Mouse (Mus musculus) CH12.LX (cell line): ENCODE measurements around the gene Nr5a2. TPM values are rescaled to one million over a fixed set of nuclear protein-coding genes. Genes with fewer than 3 reads are reported as not detected.

ENCODE experiments used
- DNase-seq: peaks from one replicate; pipeline ENCODE4 v3.0.0-alpha.2; 2013; ENCODE audit errors: extremely low read depth
- H3K27ac ChIP-seq: 2 replicates; pipeline ENCODE4 v1.5.1; 2012; ENCODE audit warnings: low read depth, mild to moderate bottlenecking, control low read depth, moderate library complexity; ENCODE audit not compliant: insufficient read depth
- H3K27me3 ChIP-seq: replicated peaks from 2 replicates; pipeline ENCODE3; 2012; ENCODE audit warnings: inconsistent platforms
- H3K36me3 ChIP-seq, 2 experiments: replicated peaks in 1 of 2; 2 replicates each; pipeline versions ENCODE3 to v1.6.1; 2012; ENCODE audit warnings: inconsistent platforms in 1 of 2, low read length in 1 of 2, mild to moderate bottlenecking in 1 of 2, mixed read lengths in 1 of 2, moderate library complexity in 1 of 2; ENCODE audit not compliant: control insufficient read depth in 1 of 2, insufficient read depth in 1 of 2
- H3K4me1 ChIP-seq, 2 experiments: 2 replicates each; pipeline ENCODE4 v1.6.1; 2012; ENCODE audit warnings: inconsistent platforms in 1 of 2, moderate library complexity in 1 of 2; ENCODE audit not compliant: insufficient read depth in 2 of 2, control insufficient read depth in 1 of 2
- H3K4me2 ChIP-seq: 2 replicates; pipeline ENCODE4 v1.6.1; 2012; ENCODE audit warnings: low read depth, mild to moderate bottlenecking, control low read depth; ENCODE audit not compliant: poor library complexity, insufficient read depth, severe bottlenecking
- H3K4me3 ChIP-seq, 3 experiments: fragments of 150-350 bp in 1 of 3; sonication (generic) in 1 of 3; replicated peaks in 1 of 3; 2 replicates each; pipeline versions ENCODE3 to v1.5.1; 2011 to 2012; ENCODE audit warnings: low read depth in 2 of 3, low read length in 2 of 3, mild to moderate bottlenecking in 2 of 3, moderate library complexity in 2 of 3, control low read depth in 1 of 3, improper control_type of control experiment in 1 of 3, inconsistent platforms in 1 of 3, mixed read lengths in 1 of 3; ENCODE audit not compliant: poor library complexity in 1 of 3
- H3K79me2 ChIP-seq: replicated peaks from 2 replicates; pipeline ENCODE4 v1.6.1; 2012; ENCODE audit warnings: mild to moderate bottlenecking, moderate library complexity; ENCODE audit not compliant: control insufficient read depth, poor library complexity, insufficient read depth, severe bottlenecking; ENCODE audit errors: extremely low read depth
- H3K9ac ChIP-seq: 2 replicates; pipeline ENCODE4 v1.6.1; 2012; ENCODE audit warnings: low read depth, mild to moderate bottlenecking, control low read depth, moderate library complexity; ENCODE audit not compliant: insufficient read depth
- H3K9me3 ChIP-seq: replicated peaks from 2 replicates; pipeline ENCODE3; 2012; ENCODE audit warnings: low read length, inconsistent platforms, mixed read lengths
- BHLHE40 ChIP-seq: IDR thresholded peaks from 2 replicates; pipeline ENCODE4 v1.6.1; 2011; ENCODE audit warnings: mild to moderate bottlenecking, low read depth, low read length, improper control_type of control experiment
- CHD1 ChIP-seq: IDR thresholded peaks from 2 replicates; pipeline ENCODE4 v1.6.1; 2012; ENCODE audit warnings: low read depth, low read length, improper control_type of control experiment, inconsistent platforms
- E2F4 ChIP-seq: IDR thresholded peaks from 2 replicates; pipeline ENCODE4 v1.6.1; 2011; ENCODE audit warnings: low read depth, low read length, improper control_type of control experiment; ENCODE audit not compliant: insufficient replicate concordance
- EP300 ChIP-seq: IDR thresholded peaks from 2 replicates; pipeline ENCODE4 v1.6.1; 2011; ENCODE audit warnings: low read length, improper control_type of control experiment
- ETS1 ChIP-seq: conservative IDR thresholded peaks from 2 replicates; pipeline ENCODE4 v1.6.1; 2012; ENCODE audit warnings: low read depth, mild to moderate bottlenecking, inconsistent platforms, low read length, improper control_type of control experiment, moderate library complexity
- IRF4 ChIP-seq: IDR thresholded peaks from 2 replicates; pipeline ENCODE4 v1.6.1; 2014; ENCODE audit warnings: low read depth, mild to moderate bottlenecking, inconsistent platforms, low read length, improper control_type of control experiment
- KAT2A ChIP-seq: IDR thresholded peaks from 2 replicates; pipeline ENCODE4 v1.6.1; 2012; ENCODE audit warnings: low read length, improper control_type of control experiment, inconsistent platforms; ENCODE audit not compliant: insufficient replicate concordance
- MAFK ChIP-seq: IDR thresholded peaks from 2 replicates; pipeline ENCODE4 v1.6.1; 2011; ENCODE audit warnings: low read length, improper control_type of control experiment; ENCODE audit not compliant: insufficient replicate concordance
- MAZ ChIP-seq: IDR thresholded peaks from 2 replicates; pipeline ENCODE4 v1.6.1; 2012; ENCODE audit warnings: low read depth, mild to moderate bottlenecking, inconsistent platforms, low read length, improper control_type of control experiment, moderate library complexity
- MEF2A ChIP-seq: IDR thresholded peaks from 2 replicates; pipeline ENCODE4 v1.6.1; 2014; ENCODE audit warnings: low read depth, mild to moderate bottlenecking, inconsistent platforms, low read length, improper control_type of control experiment, borderline replicate concordance
- MXI1 ChIP-seq: IDR thresholded peaks from 2 replicates; pipeline ENCODE4 v1.6.1; 2011; ENCODE audit warnings: mild to moderate bottlenecking, low read depth, low read length, improper control_type of control experiment
- NELFE ChIP-seq: IDR thresholded peaks from 2 replicates; pipeline ENCODE4 v1.6.1; 2011; ENCODE audit warnings: low read depth, low read length, improper control_type of control experiment
- PAX5 ChIP-seq: IDR thresholded peaks from 2 replicates; pipeline ENCODE4 v1.6.1; 2012; ENCODE audit warnings: low read length, inconsistent platforms, mixed read lengths
- POLR2A ChIP-seq: IDR thresholded peaks from 2 replicates; pipeline ENCODE4 v1.6.1; 2011; ENCODE audit warnings: low read depth, mild to moderate bottlenecking, improper control_type of control experiment, low read length
- RAD21 ChIP-seq: IDR thresholded peaks from 2 replicates; pipeline ENCODE4 v1.6.1; 2011; ENCODE audit warnings: low read depth, mild to moderate bottlenecking, low read length, improper control_type of control experiment, moderate library complexity
- RCOR1 ChIP-seq: conservative IDR thresholded peaks from 2 replicates; pipeline ENCODE4 v1.6.1; 2012; ENCODE audit warnings: low read depth, mild to moderate bottlenecking, inconsistent platforms, low read length, improper control_type of control experiment
- TCF12 ChIP-seq: IDR thresholded peaks from 2 replicates; pipeline ENCODE4 v1.6.1; 2014; ENCODE audit warnings: low read depth, mild to moderate bottlenecking, inconsistent platforms, low read length, improper control_type of control experiment
- UBTF ChIP-seq: IDR thresholded peaks from 2 replicates; pipeline ENCODE4 v1.6.1; 2012; ENCODE audit warnings: low read depth, mild to moderate bottlenecking, inconsistent platforms, low read length, improper control_type of control experiment, moderate library complexity
- ZC3H11A ChIP-seq: IDR thresholded peaks from 2 replicates; pipeline ENCODE4 v1.6.1; 2012; ENCODE audit warnings: low read depth, mild to moderate bottlenecking, inconsistent platforms, low read length, improper control_type of control experiment
- ZKSCAN1 ChIP-seq: IDR thresholded peaks from 2 replicates; pipeline ENCODE4 v1.6.1; 2012; ENCODE audit warnings: low read depth, inconsistent platforms, low read length, improper control_type of control experiment, borderline replicate concordance
- ZMIZ1 ChIP-seq: IDR thresholded peaks from 2 replicates; pipeline ENCODE4 v1.6.1; 2012; ENCODE audit warnings: low read depth, mild to moderate bottlenecking, inconsistent platforms, low read length, improper control_type of control experiment
- ZNF384 ChIP-seq: IDR thresholded peaks from 2 replicates; pipeline ENCODE4 v1.6.1; 2012; ENCODE audit warnings: low read depth, low read length, improper control_type of control experiment, inconsistent platforms
- dilution Hi-C: fragments of 300-500 bp; cut with MboI; formaldehyde crosslinking; loops from 2 replicates; pipeline ENCODE4 v1.14.3; 2020; ENCODE audit warnings: low sequenced_read_pairs; ENCODE audit not compliant: extremely low pct_unique_long_range_greater_than_20kb, extremely low pct_ligation_motif_present
- in situ Hi-C: fragments of 300-500 bp; cut with MboI; formaldehyde crosslinking; loops from 3 replicates; pipeline ENCODE4 v1.14.3; 2019; ENCODE audit warnings: low sequenced_read_pairs, low pct_ligation_motif_present, low pct_unique_long_range_greater_than_20kb, mixed read lengths
- polyA plus RNA-seq: library from polyadenylated mRNA; unstranded; fragments of >175 nt; gene quantifications from 2 replicates; pipeline ENCODE4 v1.2.1, GENCODE M21; 2012; ENCODE audit warnings: low read depth; ENCODE audit not compliant: insufficient read length
- total RNA-seq, 2 experiments: library from RNA; depleted of rRNA; stranded (reverse); fragments of 300-350 nt in 1 of 2; fragments of >200 nt in 1 of 2; gene quantifications; 2 replicates each; pipeline ENCODE4 v1.2.3; 2012 to 2014

The Nr5a2 gene
- total and polyA plus RNA-seq, 3 experiments, result 0.47 to 1.3 (median 0.77) TPM

- Histone ChIP-seq H3K9ac (no peak overlapping the region), H3K79me2 (no peaks in the 10 kb centered on the region), H3K4me1 (peaks cover 0 to 4% of the 10 kb centered on the region in 2 experiments; a peak in 2 of 4 replicates), H3K27ac (no peak overlapping the region), H3K9me3 (no peaks in the 10 kb centered on the region), H3K4me3 (peak overlapping the region; percentile 37 to 59 (median 49)), H3K4me2 (peak overlapping the region; percentile 82), H3K36me3 (no peaks in the 10 kb centered on the region), H3K27me3 (peaks cover 9% of the 10 kb centered on the region)
- TF ChIP-seq ZC3H11A (no peak), RCOR1 (no peak), KAT2A (no peak), EP300 (no peak), POLR2A (no peak), IRF4 (no peak), E2F4 (no peak)
- no peak for DNase-seq
- dilution Hi-C loops, result no loop called here
- in situ Hi-C loops, result no loop called here
Measured at GRCm38 (mm10) chr1:136949323-136949741, 10.9 kb downstream of the Nr5a2 start.

- H3K79me2 ChIP-seq, result no peaks in the 10 kb centered on the region
- H3K27ac ChIP-seq, result no peak overlapping the region
- TF ChIP-seq UBTF (peak; percentile 97), KAT2A (no peak), TCF12 (peak; percentile 12; the same call in 1 of the 2 replicates)
- H3K4me3 ChIP-seq, result peak overlapping the region; percentile 37 to 59 (median 49)
- dilution Hi-C loops, result no loop called here
- peaks cover 9% of the 10 kb centered on the region for H3K27me3 ChIP-seq
- DNase-seq, result peak; percentile 27
- peak overlapping the region; percentile 82 for H3K4me2 ChIP-seq
- H3K9ac ChIP-seq, result 0 out of 2 replicates have a peak overlapping the region, but pooled peaks have one; percentile 1
- in situ Hi-C loops, result no loop called here
- no peaks in the 10 kb centered on the region for H3K36me3 ChIP-seq
- no peaks in the 10 kb centered on the region for H3K9me3 ChIP-seq
- H3K4me1 ChIP-seq, result peaks cover 0 to 4% of the 10 kb centered on the region in 2 experiments; a peak in 2 of 4 replicates
Measured at GRCm38 (mm10) chr1:136948511-136949275, 11.6 kb downstream of the Nr5a2 start.

- DNase-seq, result no peak
- peak overlapping the region in 2 of 3 experiments; percentile 49 to 59 for H3K4me3 ChIP-seq
- H3K36me3 ChIP-seq, result no peaks in the 10 kb centered on the region
- H3K4me2 ChIP-seq, result peak overlapping the region; percentile 82
- H3K9me3 ChIP-seq, result no peaks in the 10 kb centered on the region
- H3K4me1 ChIP-seq, result peaks cover 0 to 4% of the 10 kb centered on the region in 2 experiments; a peak in 2 of 4 replicates
- TF ChIP-seq ZNF384 (no peak), EP300 (no peak), CHD1 (no peak), MXI1 (no peak), RAD21 (no peak), MEF2A (no peak), UBTF (no peak), MAFK (no peak), POLR2A (no peak), NELFE (no peak), ETS1 (no peak), KAT2A (no peak), ZKSCAN1 (no peak), BHLHE40 (no peak), ZC3H11A (no peak), MAZ (no peak), PAX5 (no peak), ZMIZ1 (no peak)
- dilution Hi-C loops, result no loop called here
- H3K27ac ChIP-seq, result no peak overlapping the region
- in situ Hi-C loops, result no loop called here
- no peak overlapping the region for H3K9ac ChIP-seq
- H3K79me2 ChIP-seq, result no peaks in the 10 kb centered on the region
- peaks cover 9% of the 10 kb centered on the region for H3K27me3 ChIP-seq
Measured at GRCm38 (mm10) chr1:136948127-136948422, 12.2 kb downstream of the Nr5a2 start.
